Mouse (Mus musculus) stomach, embryonic 14.5 days (tissue): ENCODE data around the gene Chpf2. TPM values are rescaled to one million over a fixed set of nuclear protein-coding genes. Genes with fewer than 3 reads are reported as not detected.

Experiments
- ATAC-seq: fragments of 200-750 bp; cut with Nextera tagmentation; 2 replicates; pipeline ENCODE4 v1.8.0; 2017; ENCODE audit warnings: low read depth, moderate TSS enrichment; ENCODE audit not compliant: insufficient number of reproducible peaks, insufficient read depth, low FRiP score
- H3K27ac ChIP-seq: fragments of 300-500 bp; sonication (generic); 2 replicates; pipeline ENCODE4 v1.5.1; 2014; ENCODE audit warnings: mild to moderate bottlenecking, low read length, moderate library complexity, mixed read lengths
- H3K27me3 ChIP-seq: fragments of 300-500 bp; sonication (generic); 2 replicates; pipeline ENCODE4 v1.6.1; 2014; ENCODE audit warnings: low read length, control low read depth, mixed read lengths; ENCODE audit not compliant: control insufficient read depth, insufficient read depth
- H3K36me3 ChIP-seq: fragments of 300-500 bp; sonication (generic); 2 replicates; pipeline ENCODE4 v1.6.1; 2014; ENCODE audit warnings: mild to moderate bottlenecking, control low read depth, low read length, moderate library complexity, mixed read lengths; ENCODE audit not compliant: control insufficient read depth, insufficient read depth
- H3K4me1 ChIP-seq: fragments of 300-500 bp; sonication (generic); 2 replicates; pipeline ENCODE4 v1.6.1; 2014; ENCODE audit warnings: low read length, control low read depth, mixed read lengths; ENCODE audit not compliant: control insufficient read depth, insufficient read depth
- H3K4me2 ChIP-seq: fragments of 300-500 bp; sonication (generic); replicated peaks from 2 replicates; pipeline ENCODE4 v1.6.1; 2014; ENCODE audit warnings: low read depth, low read length, control low read depth
- H3K4me3 ChIP-seq: fragments of 300-500 bp; sonication (generic); 2 replicates; pipeline ENCODE4 v1.5.1; 2014; ENCODE audit warnings: low read depth, low read length, control low read depth
- H3K9ac ChIP-seq: fragments of 300-500 bp; sonication (generic); replicated peaks from 2 replicates; pipeline ENCODE4 v1.6.1; 2014; ENCODE audit warnings: low read depth, mild to moderate bottlenecking, control low read depth, low read length, moderate library complexity, mixed read lengths
- H3K9me3 ChIP-seq: fragments of 300-500 bp; sonication (generic); 2 replicates; pipeline ENCODE4 v1.6.1; 2016; ENCODE audit warnings: low read depth, low read length, control low read depth; ENCODE audit not compliant: control insufficient read depth
- WGBS: fragments of 180-500 bp; shearing (Covaris S2); extraction: QIAGEN DNeasy Blood & Tissue Kit; methylation state at CpG from one replicate; pipeline ENCODE4 v1.1.7; 2014; 5-methylcytosine and 5-hydroxymethylcytosine counted together
- polyA plus RNA-seq: library from polyadenylated mRNA; unstranded; fragments of >200 nt; fragmentation: Nextera tagmentation; extraction: Ambion mirVana; gene quantifications from 2 replicates; pipeline ENCODE4 v1.2.1, GENCODE M21; 2014

Chpf2 gene
- polyA plus RNA-seq, 1 experiment from 2014 or later, result 11.3 TPM

DNA sequence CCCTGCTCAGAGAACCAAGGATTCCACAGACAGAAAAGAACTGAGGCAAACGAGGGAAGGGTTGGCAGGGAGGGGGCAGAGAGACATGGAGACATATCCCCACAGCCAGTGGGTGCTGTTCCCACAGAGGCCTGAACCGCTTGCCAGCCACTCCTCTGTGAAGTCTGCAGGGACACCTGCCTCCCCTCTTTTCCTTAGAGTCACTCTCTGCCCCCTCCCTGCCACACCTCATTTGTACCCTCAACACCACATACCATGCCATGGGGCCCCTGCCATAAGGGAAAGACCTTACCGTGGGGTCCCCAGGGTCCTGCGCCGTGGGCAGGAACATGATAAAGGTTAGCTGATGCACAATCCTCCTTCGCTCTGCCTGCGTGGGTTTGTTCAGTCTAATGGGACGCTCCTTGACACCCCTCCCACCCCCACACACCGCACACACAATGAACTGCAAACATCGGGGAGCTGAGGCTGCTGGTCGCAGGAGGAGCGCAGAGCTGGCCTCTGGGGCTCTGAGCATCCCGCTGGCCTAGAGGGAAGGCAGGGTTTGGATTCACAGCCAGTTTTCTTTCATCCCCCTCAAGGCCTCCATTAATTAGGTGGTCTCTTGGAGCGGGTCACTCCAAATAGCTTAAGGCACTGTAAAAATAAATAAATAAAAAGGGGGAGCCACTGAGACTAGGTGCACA is 19.6 kb downstream of the Chpf2 start:
- ATAC-seq, result no peak

GRCm38 (mm10) chr5:24609388-24609787 is 22.8 kb downstream of the Chpf2 start:
- 23% methylated on average over 5 of the region's 5 CpGs for WGBS
- no peak for ATAC-seq
- no peaks in the 10 kb centered on the region for H3K9me3 ChIP-seq

More for the DNA sequence above, 19.6 kb downstream of the Chpf2 start:
- Histone ChIP-seq H3K9ac (peak overlapping the region; percentile 71; the same call in 1 of the 2 replicates), H3K36me3 (no peaks in the 10 kb centered on the region), H3K27me3 (no peaks in the 10 kb centered on the region), H3K27ac (peak overlapping the region; percentile 94; the same call in 1 of the 2 replicates), H3K9me3 (no peaks in the 10 kb centered on the region), H3K4me1 (peaks cover 30% of the 10 kb centered on the region), H3K4me3 (no peak overlapping the region), H3K4me2 (peak overlapping the region; percentile 71)
- WGBS, result 22% methylated on average over 14 of the region's 14 CpGs

GRCm38 (mm10) chr5:24611366-24612301 is 25.1 kb downstream of the Chpf2 start:
- Histone ChIP-seq H3K36me3 (no peaks in the 10 kb centered on the region), H3K4me2 (no peak overlapping the region), H3K9ac (no peak overlapping the region), H3K9me3 (no peaks in the 10 kb centered on the region), H3K4me1 (peaks cover 3% of the 10 kb centered on the region), H3K4me3 (no peak overlapping the region), H3K27ac (no peak overlapping the region), H3K27me3 (no peaks in the 10 kb centered on the region)
- no peak for ATAC-seq
- 63% methylated on average over 7 of the region's 7 CpGs for WGBS

More at GRCm38 (mm10) chr5:24609388-24609787, 22.8 kb downstream of the Chpf2 start:
- Histone ChIP-seq H3K36me3 (no peaks in the 10 kb centered on the region), H3K4me2 (no peak overlapping the region), H3K9ac (no peak overlapping the region), H3K27ac (no peak overlapping the region), H3K27me3 (no peaks in the 10 kb centered on the region), H3K4me1 (peaks cover 18% of the 10 kb centered on the region), H3K4me3 (no peak overlapping the region)

DNA sequence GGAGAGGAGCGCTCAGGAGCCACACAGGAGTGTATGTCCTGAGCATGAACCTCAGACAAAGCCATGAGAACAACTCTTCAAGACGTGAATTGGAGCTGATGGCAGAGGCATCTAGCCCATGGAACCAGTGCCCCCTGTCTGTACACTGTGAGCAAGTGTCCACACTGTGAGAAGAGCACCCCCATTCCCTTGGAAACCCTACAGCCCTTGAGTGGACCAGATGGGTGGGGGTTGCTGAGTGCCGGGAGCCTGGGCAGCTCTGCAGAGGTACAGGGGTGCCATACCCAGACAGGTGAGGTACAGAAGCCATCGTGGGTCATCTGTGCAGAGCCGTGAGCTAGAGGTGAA is 25.7 kb downstream of the Chpf2 start:
- Histone ChIP-seq H3K9me3 (no peaks in the 10 kb centered on the region), H3K27me3 (no peaks in the 10 kb centered on the region), H3K27ac (no peak overlapping the region), H3K4me3 (no peak overlapping the region), H3K4me2 (no peak overlapping the region), H3K36me3 (no peaks in the 10 kb centered on the region), H3K4me1 (no peaks in the 10 kb centered on the region; the same call in 1 of the 2 replicates), H3K9ac (no peak overlapping the region)
- ATAC-seq, result no peak
- 75% methylated on average over 5 of the region's 5 CpGs for WGBS

GRCm38 (mm10) chr5:24615097-24615496 is 28.6 kb downstream of the Chpf2 start:
- 73% methylated on average over 6 of the region's 6 CpGs for WGBS
- no peaks in the 10 kb centered on the region; the same call in 1 of the 2 replicates for H3K4me1 ChIP-seq
- no peak for ATAC-seq

GRCm38 (mm10) chr5:24618921-24619320 is 32.4 kb downstream of the Chpf2 start:
- Histone ChIP-seq H3K4me1 (no peaks in the 10 kb centered on the region), H3K27ac (no peak overlapping the region), H3K4me3 (no peak overlapping the region), H3K36me3 (no peaks in the 10 kb centered on the region), H3K9me3 (no peaks in the 10 kb centered on the region), H3K9ac (no peak overlapping the region), H3K27me3 (no peaks in the 10 kb centered on the region), H3K4me2 (no peak overlapping the region)
- no peak for ATAC-seq
- 87% methylated on average over 3 of the region's 3 CpGs for WGBS

More at GRCm38 (mm10) chr5:24615097-24615496, 28.6 kb downstream of the Chpf2 start:
- Histone ChIP-seq H3K4me2 (no peak overlapping the region), H3K9ac (no peak overlapping the region), H3K9me3 (no peaks in the 10 kb centered on the region), H3K27ac (no peak overlapping the region), H3K4me3 (no peak overlapping the region), H3K36me3 (no peaks in the 10 kb centered on the region), H3K27me3 (no peaks in the 10 kb centered on the region)

DNA sequence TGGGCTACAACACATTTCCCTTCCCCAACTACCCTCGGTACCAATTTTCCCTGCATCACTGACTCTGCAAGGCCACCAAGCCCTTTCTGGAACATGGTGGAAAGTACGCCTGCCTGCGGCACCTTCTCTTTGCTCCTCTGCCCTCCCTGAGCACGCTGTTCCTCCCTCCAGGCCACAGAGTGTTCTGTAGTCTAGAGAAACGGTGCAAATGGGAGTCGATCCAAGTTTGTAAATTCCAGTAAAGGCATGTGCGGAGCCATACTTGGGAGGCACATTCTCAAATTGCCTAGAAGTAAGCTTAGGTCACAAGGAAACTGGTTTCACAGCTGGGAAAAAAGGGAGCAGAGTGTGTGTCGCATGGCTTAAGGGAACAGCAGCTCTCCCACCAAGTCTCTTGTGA is 33.6 kb downstream of the Chpf2 start:
- Histone ChIP-seq H3K36me3 (no peaks in the 10 kb centered on the region), H3K4me1 (no peaks in the 10 kb centered on the region), H3K4me2 (no peak overlapping the region), H3K9me3 (no peaks in the 10 kb centered on the region), H3K9ac (no peak overlapping the region), H3K27me3 (no peaks in the 10 kb centered on the region), H3K4me3 (no peak overlapping the region), H3K27ac (no peak overlapping the region)
- ATAC-seq, result no peak
- 57% methylated on average over 8 of the region's 8 CpGs for WGBS

GRCm38 (mm10) chr5:24620626-24621025 is 34.1 kb downstream of the Chpf2 start:
- H3K4me2 ChIP-seq, result no peak overlapping the region
- no peaks in the 10 kb centered on the region for H3K9me3 ChIP-seq
- no peak for ATAC-seq
- no peak overlapping the region for H3K9ac ChIP-seq
- H3K36me3 ChIP-seq, result no peaks in the 10 kb centered on the region
- WGBS, result 71% methylated on average over 8 of the region's 8 CpGs
- no peak overlapping the region for H3K27ac ChIP-seq
- H3K4me3 ChIP-seq, result no peak overlapping the region
- no peaks in the 10 kb centered on the region for H3K4me1 ChIP-seq
- H3K27me3 ChIP-seq, result no peaks in the 10 kb centered on the region
